Mouse (Mus musculus): ENCODE results near the gene Pilrb1.
"Not testable (repeated sequence)": the region's sequence is repeated elsewhere in the genome, so short reads cannot be mapped to it uniquely, and the experiment has no call there.

Gene Pilrb1

DNA sequence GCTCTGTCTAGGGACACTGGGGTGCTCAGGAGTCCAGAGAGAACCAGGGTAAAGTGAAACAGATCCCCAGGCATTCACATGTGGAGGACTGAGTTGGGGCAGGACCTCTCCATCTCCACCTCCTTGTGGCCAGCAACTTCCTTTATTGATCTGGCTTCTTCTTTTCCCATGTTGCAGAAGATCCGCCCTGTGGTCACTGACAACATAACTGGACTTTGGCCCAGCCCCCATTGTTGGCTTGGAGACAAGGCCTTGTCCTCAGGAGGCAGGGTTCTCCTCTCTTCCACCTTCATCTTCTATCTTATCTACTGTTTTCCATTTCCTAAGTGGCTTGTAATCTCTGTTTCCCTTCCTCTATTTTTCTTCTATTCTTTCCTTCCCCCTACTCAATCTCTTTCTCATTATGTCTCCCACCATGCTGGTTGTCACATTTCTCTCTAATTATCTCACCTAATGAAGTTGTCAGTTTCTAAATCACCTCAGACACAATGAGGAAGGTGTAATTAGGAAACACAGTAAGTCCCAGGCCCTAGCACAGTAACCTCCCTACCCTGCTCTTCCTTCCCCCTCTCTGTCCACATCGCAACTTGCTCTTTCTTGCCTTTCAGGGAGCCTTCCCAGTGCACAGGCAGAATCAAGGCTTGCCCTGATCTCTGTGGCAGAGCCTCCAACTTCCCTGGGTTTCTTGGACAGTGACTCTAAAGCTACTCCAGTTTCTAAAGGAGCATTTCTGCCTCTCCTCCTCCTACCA lies at the start of gene Pilrb1:
Gene Pilrb1, minus strand, starts transcription at position 147 of the 751 bp plus-strand sequence.
- in situ Hi-C loops (cut with MboI, MseI): not testable (repeated sequence)

DNA sequence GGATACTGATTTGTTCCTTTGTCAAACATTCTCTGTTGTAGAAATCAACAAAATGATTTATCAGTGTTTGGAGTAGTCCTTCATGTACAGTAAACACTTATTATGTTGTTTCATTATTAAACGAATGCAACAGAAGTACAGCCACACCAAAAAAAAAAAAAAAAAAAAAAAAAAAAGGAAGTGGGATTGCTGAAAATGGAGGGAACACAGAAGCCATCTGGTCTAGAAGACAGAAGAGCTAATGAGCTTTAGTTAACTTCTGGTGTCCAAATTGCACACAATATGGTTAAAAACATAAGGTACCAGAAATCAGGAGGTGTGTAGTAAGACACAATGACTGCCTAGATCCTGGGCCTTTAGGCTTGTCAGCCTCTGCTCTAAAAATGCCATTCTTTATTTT lies 39.9 kb upstream of the Pilrb1 start:
- in situ Hi-C loops (cut with MboI, MseI): no loop called here

DNA sequence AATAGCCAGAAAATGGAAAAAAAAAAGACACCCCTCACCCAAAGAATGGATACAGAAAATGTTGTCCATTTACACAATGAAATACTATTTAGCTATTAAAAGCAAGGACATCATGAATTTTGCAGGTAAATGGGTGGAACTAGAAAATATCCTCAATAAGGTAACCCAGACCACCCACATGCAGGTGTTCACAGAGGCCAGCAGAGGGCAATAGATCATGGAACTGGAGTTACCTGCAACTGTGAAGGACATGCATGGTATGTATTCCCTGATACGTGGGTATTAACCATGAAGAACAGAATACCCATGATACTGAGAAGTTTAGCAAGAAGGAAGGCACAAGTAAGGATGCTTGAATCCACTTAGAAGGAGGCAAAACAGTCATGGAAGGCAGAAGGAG lies 35.0 kb upstream of the Pilrb1 start:
- in situ Hi-C loops (cut with MboI, MseI): no loop called here

DNA sequence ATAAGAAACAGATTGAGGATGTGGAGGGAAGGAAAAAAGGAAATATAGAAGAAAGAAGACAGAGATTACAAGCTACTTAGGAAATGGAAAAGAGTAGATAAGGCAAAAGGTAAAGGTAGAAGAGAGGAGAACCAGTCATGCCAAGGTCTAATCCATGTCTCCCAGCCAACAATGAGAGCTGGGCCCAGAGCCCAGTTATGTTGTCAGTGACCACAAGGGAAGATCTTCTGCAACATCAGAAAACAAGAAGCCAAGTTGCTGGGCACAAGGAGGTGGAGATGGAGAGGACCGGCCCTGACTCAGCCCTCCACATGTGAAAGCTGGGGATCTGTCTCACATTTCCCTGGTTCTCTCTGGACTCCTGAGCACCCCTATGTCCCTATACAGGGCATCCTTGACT lies 29.8 kb upstream of the Pilrb1 start:
- in situ Hi-C loops (cut with MboI, MseI): no loop called here

DNA sequence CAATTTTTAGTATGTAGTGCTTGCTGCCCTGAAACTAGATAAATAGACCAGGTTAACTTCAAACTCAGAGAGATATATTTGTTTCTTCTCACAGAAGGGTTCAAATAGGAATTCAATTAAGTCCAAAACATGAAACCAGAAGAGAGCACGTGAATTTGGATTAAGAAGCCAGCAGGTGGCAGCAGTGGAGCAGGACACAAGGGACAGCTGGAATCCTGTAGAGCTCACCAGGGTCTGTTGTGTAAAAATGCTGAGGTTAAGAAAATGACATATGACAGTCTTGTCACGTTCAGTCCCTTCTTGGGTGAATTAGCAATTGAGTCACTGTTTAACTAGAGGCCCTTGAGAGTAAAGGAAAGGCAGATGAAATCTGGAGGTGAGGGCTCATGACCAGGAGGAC lies 28.0 kb upstream of the Pilrb1 start:
- in situ Hi-C loops (cut with MboI, MseI): no loop called here

DNA sequence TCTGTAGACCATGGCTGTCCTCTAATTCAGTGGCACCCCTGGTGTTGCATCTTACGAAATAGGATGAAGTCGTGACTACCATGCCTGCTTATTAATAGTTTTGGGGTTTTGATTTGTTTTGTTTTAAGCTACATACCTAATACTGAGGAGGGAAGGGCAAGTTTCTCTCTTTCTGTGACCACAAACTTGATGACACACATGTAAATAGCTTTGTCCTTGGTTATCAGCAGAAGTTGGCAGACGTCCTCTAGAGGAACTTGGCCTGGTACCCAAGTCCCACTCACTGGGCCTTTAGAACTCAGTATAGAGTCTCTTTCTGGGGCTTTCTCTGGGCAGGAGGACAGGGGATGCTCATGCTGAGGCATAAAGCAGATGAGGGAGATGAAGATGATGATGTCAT lies 25.4 kb upstream of the Pilrb1 start:
- in situ Hi-C loops (cut with MboI, MseI): no loop called here

DNA sequence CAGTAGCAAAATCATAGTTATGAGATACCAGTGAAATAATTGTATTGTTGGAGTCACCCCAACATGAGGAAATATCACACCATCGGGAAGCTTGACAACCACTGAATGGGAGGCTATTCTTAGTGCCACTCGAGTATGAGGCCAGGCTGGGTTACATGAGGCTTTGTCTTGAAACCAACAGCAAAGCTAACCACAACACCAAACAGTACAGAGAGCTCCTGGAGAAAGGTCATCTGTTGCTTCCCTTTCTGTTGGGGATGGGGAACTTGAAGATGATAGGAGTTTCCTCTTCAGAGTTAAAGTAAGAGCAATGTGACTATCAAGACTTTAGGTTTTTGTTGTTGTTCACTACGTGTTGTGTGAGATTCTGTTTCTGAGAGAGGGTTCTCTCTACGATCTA lies 25.0 kb upstream of the Pilrb1 start:
- in situ Hi-C loops (cut with MboI, MseI): no loop called here

DNA sequence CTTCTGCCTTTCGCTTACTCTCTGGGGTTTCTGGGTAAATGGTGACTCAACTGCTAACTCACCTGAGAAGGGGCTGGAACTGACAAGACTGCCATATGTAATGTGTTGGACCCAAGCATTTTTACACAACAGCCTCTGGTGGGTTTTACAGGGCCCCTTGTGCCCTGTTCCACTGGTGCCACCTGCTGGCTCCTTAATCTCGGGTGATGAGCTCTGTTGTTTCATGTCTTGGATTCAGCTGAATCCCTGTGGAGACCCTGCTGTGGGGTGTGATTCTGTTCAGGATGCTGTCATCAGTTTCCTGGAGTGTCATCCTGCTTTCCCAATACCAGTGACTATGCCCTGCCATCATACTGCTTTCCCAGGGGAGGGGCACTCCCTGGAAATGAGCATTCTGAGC lies 20.0 kb upstream of the Pilrb1 start:
- in situ Hi-C loops (cut with MboI, MseI): no loop called here

DNA sequence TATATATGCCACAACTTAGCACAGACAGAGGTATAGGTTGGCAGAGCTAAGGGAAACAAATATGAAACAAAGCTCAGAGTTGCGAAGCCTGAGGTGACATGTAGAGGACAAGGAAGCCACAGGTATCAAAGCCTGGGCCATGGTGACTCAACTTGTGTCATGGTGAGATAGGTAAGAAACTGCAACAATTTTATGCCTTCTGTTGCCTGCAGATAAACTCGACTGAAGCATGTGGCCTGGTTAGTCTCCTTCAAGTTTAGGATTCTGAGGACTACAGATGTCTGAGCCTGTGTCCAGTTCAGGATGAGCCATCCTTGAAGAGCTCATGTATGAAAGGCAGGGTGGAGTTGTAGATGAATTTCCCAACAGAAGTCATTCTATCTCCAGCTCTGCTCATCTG lies 17.1 kb upstream of the Pilrb1 start:
- in situ Hi-C loops (cut with MboI, MseI): no loop called here

DNA sequence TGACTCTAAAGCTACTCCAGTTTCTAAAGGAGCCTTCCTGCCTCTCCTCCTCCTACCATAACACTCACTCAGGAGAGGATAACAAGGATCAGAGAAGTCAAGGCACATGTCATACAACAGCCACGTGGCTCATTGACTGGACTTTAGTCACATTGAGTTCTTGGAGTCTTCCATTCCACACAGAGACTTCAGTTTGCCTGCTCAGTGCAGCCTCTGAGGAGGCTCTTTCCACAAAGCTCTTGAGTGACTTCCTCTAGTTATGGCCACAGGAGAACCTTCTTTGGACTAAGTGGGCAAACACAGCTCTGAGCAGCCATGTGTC lies 14.4 kb upstream of the Pilrb1 start:
- in situ Hi-C loops (cut with MboI, MseI): loop anchor here (5.0 kb wide), 1 partner anchor 75 kb away; no protein-coding TSS in a partner anchor

DNA sequence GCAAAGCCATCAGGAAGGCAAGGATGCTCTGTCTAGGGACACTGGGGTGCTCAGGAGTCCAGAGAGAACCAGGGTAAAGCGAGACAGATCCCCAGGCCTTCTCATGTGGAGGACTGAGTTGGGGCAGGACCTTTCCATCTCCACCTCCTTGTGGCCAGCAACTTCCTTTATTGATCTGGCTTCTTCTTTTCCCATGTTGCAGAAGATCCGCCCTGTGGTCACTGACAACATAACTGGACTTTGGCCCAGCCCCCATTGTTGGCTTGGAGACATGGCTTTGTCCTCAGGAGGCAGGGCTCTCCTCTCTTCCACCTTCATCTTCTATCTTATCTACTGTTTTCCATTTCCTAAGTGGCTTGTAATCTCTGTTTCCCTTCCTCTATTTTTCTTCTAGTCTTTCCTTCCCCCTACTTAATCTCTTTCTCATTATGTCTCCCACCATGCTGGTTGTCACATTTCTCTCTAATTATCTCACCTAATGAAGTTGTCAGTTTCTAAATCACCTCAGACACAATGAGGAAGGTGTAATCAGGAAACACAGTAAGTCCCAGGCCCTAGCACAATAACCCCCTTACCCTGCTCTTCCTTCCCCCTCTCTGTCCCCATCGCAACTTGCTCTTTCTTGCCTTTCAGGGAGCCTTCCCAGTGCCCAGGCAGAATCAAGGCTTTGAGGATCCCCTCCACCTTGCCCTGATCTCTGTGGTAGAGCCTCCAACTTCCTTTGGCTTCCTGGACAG lies 13.9 kb upstream of the Pilrb1 start, which contains the start of gene Pilrb2:
Gene Pilrb2, minus strand, starts transcription at position 172 of the 737 bp plus-strand sequence.
- in situ Hi-C loops (cut with MboI, MseI): loop anchor here (5.0 kb wide), 1 partner anchor 75 kb away; no protein-coding TSS in a partner anchor

DNA sequence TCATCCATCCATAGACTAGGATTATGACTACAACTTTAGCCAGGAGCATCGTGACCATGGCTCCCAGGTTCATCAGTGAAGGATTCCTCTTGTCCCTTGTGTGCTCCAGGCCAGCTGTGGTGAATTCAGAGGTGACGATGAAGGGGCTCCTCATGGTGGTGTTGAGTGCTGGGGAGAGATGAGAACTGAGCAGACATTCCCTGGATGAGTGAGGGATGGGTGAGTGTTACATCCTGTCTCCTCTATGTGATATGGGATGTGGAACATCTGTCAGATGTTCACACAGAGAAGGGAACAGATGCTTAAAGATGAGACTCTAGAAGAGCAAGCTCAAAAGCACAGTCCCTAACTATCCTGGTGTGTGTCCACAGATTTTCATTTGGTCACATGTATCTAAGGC lies 10.7 kb upstream of the Pilrb1 start:
- in situ Hi-C loops (cut with MboI, MseI): not testable (repeated sequence)

DNA sequence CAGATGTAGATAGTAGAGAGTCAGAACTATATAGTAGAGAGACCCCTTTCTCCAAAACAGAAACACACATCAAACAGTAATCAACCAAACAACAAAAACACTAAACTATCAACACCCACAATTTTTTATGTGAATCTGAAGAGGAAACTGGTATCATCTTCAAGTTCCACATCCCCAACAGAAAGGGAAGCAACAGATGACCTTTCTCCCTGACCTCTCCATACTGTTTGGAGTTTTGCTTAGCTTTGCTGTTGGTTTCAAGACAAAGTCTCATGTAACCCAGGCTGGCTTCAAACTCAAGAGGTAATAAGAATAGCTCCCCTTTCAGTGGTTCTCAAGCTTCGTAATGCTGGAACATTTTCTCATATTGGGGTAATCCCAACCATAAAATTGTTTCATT lies 6.1 kb upstream of the Pilrb1 start:
- in situ Hi-C loops (cut with MboI, MseI): not testable (repeated sequence)

DNA sequence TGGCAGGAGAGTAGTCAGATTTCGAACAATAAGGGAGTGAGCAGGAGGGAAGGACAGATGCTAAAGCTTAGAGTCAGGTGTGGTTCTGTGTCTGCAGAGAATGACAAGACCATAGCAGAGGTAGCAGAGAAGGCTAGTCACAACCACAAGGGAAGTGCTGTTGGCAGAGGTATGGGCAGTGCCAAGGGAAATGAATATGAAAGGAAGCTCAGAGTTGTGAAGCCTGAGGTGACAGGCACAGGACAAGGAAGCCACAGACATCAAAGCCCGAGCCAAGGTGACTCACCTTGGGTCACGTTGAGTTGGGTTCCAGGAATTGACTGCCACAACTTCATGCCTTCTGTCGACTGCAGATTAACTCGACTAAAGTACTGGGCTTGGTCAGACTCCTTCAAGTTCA lies 1.0 kb downstream of the Pilrb1 start:
- in situ Hi-C loops (cut with MboI, MseI): not testable (repeated sequence)

DNA sequence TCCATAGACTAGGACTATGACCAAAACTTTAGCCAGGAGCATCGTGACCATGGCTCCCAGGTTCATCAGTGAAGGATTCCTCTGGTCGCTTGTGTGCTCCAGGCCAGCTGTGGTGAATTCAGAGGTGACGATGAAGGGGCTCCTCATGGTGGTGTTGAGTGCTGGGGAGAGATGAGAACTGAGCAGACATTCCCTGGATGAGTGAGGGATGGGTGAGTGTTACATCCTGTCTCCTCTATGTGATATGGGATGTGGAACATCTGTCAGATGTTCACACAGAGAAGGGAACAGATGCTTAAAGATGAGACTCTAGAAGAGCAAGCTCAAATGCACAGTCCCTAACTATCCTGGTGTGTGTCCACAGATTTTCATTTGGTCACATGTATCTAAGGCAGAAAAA lies 3.0 kb downstream of the Pilrb1 start:
- in situ Hi-C loops (cut with MboI, MseI): not testable (repeated sequence)

DNA sequence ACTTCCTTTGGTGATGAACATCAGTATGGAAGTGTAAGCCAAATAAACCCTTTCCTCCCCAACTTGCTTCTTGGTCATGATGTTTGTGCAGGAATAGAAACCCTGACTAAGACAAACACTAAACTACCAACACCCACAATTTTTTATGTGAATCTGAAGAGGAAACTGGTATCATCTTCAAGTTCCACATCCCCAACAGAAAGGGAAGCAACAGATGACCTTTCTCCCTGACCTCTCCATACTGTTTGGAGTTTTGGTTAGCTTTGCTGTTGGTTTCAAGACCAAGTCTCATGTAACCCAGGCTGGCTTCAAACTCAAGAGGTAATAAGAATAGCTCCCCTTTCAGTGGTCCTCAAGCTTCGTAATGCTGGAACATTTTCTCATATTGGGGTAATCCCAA lies 7.6 kb downstream of the Pilrb1 start:
- in situ Hi-C loops (cut with MboI, MseI): not testable (repeated sequence)

DNA sequence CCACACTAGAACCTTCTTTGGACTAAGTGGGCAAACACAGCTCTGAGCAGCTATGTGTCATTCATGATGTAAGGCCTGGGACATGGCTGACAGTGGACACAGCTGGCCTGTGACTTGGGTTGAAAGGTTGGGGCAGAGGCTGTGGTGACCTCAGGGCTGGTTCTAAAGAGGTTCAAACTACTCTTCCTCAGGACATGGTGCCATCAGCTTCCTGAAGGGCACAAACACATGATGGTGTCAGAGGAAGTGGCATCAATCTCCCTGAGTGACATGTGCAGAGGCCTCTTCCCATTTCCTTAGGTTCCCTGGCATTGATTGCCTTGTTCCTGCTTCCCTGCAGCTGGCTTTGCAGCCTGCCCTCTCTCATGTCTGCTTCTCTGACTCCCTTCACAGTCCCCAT lies 20.8 kb downstream of the Pilrb1 start:
- in situ Hi-C loops (cut with MboI, MseI): not testable (repeated sequence)

DNA sequence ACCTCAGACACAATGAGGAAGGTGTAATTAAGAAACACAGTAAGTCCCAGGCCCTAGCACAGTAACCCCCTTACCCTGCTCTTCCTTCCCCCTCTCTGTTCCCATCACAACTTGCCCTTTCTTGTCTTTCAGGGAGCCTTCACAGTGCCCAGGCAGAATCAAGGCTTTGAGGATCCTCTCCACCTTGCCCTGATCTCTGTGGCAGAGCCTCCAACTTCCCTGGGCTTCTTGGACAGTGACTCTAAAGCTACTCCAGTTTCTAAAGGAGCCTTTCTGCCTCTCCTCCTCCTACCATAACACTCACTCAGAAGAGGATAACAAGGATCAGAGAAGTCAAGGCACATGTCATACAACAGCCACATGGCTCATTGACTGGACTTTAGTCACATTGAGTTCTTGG lies 21.3 kb downstream of the Pilrb1 start:
- in situ Hi-C loops (cut with MboI, MseI): no loop called here

DNA sequence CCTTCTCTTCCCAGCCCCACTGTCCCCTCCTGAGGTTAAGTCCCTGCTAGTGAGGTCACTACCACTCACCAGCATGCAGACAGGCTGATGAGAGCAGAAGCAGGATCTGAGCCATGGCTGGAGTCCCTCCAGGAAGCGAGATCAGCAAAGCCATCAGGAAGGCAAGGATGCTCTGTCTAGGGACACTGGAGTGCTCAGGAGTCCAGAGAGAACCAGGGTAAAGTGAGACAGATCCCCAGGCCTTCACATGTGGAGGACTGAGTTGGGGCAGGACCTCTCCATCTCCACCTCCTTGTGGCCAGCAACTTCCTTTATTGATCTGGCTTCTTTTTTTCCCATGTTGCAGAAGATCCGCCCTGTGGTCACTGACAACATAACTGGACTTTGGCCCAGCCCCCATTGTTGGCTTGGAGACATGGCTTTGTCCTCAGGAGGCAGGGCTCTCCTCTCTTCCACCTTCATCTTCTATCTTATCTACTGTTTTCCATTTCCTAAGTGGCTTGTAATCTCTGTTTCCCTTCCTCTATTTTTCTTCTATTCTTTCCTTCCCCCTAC lies 21.9 kb downstream of the Pilrb1 start, which contains the start of gene Pilra:
Gene Pilra, minus strand, starts transcription at position 316 of the 555 bp plus-strand sequence.
- in situ Hi-C loops (cut with MboI, MseI): not testable (repeated sequence)

DNA sequence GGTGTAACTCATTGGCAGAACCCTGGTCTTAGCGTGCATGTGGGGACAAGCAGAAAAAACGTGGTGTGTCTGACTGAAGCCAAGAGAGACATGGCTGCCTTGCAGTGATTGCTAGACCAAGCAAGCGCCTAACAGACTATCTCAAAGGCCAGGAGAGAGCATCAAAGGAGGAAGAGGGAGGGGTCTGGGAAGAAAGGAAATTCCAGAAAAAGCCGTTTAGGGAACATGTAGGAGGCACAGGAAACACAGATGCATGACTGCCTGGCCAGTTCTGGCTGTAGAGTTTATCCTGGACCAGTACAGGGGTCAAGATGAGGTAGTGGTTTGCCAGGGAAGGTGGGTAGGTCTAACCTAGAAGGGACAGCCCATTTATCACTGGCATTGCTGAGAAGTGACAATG lies 24.4 kb downstream of the Pilrb1 start:
- in situ Hi-C loops (cut with MboI, MseI): no loop called here

DNA sequence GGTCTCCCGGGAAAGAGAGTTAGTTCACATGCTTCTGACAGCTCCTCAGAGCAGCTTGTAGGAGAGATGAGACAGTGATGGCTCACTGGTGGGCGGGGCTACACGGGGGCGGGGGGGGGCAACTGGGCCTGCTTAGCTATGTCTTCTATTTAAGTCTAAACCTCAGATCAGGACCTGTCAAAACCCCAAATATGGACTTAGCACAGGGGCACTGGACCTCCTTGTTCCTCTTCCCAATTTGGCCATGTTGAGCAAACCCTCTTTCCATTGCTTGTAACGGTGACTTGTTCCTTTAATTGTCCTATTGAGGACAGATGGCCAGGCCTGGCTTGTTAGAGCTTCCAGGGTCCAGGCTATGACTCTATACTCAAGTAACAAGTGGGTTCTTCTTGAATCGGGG lies 26.4 kb downstream of the Pilrb1 start:
- in situ Hi-C loops (cut with MboI, MseI): no loop called here

DNA sequence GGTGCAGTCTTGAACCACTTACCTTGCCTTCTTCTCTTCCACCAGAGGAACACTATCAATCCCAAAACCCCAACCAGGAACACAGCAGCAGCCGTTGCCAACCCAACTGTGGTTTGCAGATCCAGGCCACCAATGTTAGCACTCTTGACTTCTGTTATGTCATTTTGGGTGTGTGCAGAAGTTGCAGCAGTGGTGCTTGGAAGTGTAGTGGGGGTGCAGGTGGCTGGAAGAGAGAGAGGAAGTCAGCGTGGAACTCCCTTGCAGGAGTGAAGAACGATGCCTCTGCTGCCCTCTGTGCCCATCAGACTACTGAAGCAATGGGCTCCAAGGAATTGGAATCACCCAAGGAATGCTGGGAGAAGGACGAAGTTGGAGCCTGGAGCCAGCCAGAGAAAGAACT lies 26.8 kb downstream of the Pilrb1 start:
- in situ Hi-C loops (cut with MboI, MseI): no loop called here

DNA sequence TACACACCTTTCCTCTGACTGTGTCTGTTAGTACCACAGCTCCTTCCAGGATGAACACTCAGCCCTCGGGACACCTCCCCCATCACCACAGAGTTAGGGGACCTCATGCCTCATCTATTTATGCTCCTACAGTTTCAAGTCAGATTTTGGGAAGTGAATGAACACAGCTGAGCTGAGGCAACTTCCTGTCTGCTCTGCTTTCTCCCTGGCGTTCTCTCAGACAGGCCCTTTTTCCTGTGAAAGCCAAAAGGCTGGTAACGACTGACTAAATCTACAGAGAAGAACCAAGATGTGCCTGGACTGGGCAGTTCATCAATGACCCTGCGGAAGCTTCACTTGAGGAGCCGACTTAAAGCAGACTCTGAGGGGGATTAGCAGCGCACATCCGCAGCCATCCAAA lies 27.7 kb downstream of the Pilrb1 start:
- in situ Hi-C loops (cut with MboI, MseI): no loop called here
